Mouse (Mus musculus) olfactory bulb, adult 2 months (tissue): ENCODE results near the gene 4930470P17Rik. TPM values are rescaled to one million over a fixed set of nuclear protein-coding genes. Genes with fewer than 3 reads are reported as not detected.
"Not testable (repeated sequence)": the region's sequence is repeated elsewhere in the genome, so short reads cannot be mapped to it uniquely, and the experiment has no call there.

Experiments
- H3K27ac ChIP-seq: fragments of 200-500 bp; 2 replicates; pipeline ENCODE4 v1.5.1; 2012; ENCODE audit warnings: low read depth, low read length; ENCODE audit not compliant: insufficient read depth
- H3K4me1 ChIP-seq: fragments of 200-500 bp; 2 replicates; pipeline ENCODE4 v1.6.1; 2012; ENCODE audit warnings: low read length; ENCODE audit not compliant: control insufficient read depth, insufficient read depth
- H3K4me3 ChIP-seq: fragments of 200-500 bp; 2 replicates; pipeline ENCODE4 v1.5.1; 2012; ENCODE audit warnings: mild to moderate bottlenecking, low read depth, low read length, moderate library complexity; ENCODE audit not compliant: insufficient read depth
- CTCF ChIP-seq: fragments of 200-500 bp; IDR thresholded peaks from 2 replicates; pipeline ENCODE4 v1.5.1; 2012; ENCODE audit warnings: low read depth, mild to moderate bottlenecking, low read length, moderate library complexity; ENCODE audit not compliant: insufficient read depth
- POLR2A ChIP-seq: fragments of 200-500 bp; IDR thresholded peaks from 2 replicates; pipeline ENCODE4 v1.6.1; 2012; ENCODE audit warnings: mild to moderate bottlenecking, low read depth, low read length, moderate library complexity; ENCODE audit not compliant: insufficient read depth
- WGBS: fragments of 180-500 bp; shearing (Covaris S2); methylation state at CpG from one replicate; pipeline ENCODE4 v1.1.7; 2018; 5-methylcytosine and 5-hydroxymethylcytosine counted together
- polyA plus RNA-seq: library from polyadenylated mRNA; stranded (reverse); fragments of >200 nt; gene quantifications from 2 replicates; pipeline ENCODE4 v1.2.4, GENCODE M21; 2012; ENCODE audit warnings: low replicate concordance; ENCODE audit not compliant: missing spikeins, insufficient read depth, insufficient read length

4930470P17Rik gene
- polyA plus RNA-seq, 1 experiment, result not detected

- TF ChIP-seq CTCF (no peak), POLR2A (no peak)
- Histone ChIP-seq H3K4me3 (no peak overlapping the region), H3K4me1 (no peaks in the 10 kb centered on the region), H3K27ac (no peak overlapping the region)
- 84% methylated on average over 11 of the region's 11 CpGs for WGBS
These were observed 28.7 kb upstream of the 4930470P17Rik start for GRCm38 (mm10) chr2:170630553-170630952.

- H3K27ac ChIP-seq, H3K4me1 ChIP-seq, H3K4me3 ChIP-seq: not testable (repeated sequence)
- 93% methylated on average over 11 of the region's 11 CpGs for WGBS
These were observed 26.2 kb upstream of the 4930470P17Rik start for GRCm38 (mm10) chr2:170627991-170628390.

DNA sequence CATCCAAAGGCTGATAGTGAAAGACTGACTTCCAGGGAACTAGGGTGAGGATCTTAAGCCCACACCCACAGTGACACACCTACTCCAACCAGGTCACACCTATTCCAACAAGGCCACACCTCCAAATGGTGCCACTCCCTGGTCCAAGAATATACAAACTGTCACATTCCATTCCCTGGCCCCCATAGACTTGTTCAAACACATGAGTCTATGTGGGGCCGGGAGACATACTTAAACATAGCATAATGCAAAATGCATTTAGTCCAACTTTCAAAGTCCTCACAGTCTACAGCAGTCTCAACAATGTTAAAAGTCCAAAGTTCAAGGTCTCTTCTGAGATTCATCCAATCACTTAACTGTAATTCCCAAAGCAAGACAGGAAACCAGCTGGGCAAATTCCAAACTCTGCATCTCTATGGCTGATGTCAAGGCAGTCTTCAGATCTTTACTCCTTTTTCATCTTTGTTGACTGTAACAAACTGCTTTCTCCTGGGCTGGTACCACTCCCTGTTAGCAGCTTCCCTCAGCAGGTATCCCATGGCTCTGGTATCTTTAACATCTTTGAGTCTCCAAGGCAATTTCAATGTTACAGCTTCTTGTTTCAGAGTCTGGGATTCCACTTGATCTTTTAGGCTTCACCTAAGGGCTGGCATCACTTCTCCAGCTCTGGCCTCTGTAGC lies 22.5 kb upstream of the 4930470P17Rik start:
- not testable (repeated sequence) for H3K27ac ChIP-seq, H3K4me1 ChIP-seq, H3K4me3 ChIP-seq
- 84% methylated on average over 1 of the region's 1 CpGs for WGBS

DNA sequence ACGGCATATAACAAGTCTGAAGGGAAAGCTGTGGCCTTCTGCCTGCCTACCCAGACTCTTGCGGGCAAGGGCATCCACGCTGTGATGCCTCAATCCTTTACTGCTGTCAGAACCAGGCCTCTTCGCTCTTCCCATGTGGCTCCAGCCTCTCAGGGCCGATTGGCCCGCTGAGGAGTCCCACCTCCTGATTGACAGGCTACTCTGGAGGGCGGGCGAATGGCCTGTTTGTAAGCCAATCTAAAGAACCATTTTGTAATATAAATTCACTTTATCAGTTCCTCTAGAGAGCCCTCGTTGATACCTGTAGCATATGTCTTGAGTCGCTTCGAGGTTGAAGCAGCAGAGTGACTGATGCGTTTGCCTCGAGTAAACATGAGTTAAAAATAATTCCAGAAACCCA lies 21.2 kb upstream of the 4930470P17Rik start:
- H3K4me1 ChIP-seq, result no peaks in the 10 kb centered on the region
- TF ChIP-seq POLR2A (no peak), CTCF (no peak)
- H3K27ac ChIP-seq, result no peak overlapping the region
- H3K4me3 ChIP-seq, result no peak overlapping the region
- 96% methylated on average over 13 of the region's 13 CpGs for WGBS

GRCm38 (mm10) chr2:170618862-170619492 lies 17.2 kb upstream of the 4930470P17Rik start:
- no peak overlapping the region for H3K27ac ChIP-seq
- TF ChIP-seq POLR2A (no peak), CTCF (no peak)
- H3K4me3 ChIP-seq, result no peak overlapping the region
- 44% methylated on average over 12 of the region's 12 CpGs for WGBS
- no peaks in the 10 kb centered on the region for H3K4me1 ChIP-seq

- WGBS, result 90% methylated on average over 5 of the region's 5 CpGs
- not testable (repeated sequence) for H3K27ac ChIP-seq, H3K4me3 ChIP-seq, H3K4me1 ChIP-seq
These were observed 10.0 kb upstream of the 4930470P17Rik start for GRCm38 (mm10) chr2:170611794-170612193.

GRCm38 (mm10) chr2:170601171-170601570 lies 646 bp downstream of the 4930470P17Rik start:
- Histone ChIP-seq H3K4me3 (no peak overlapping the region), H3K4me1 (no peaks in the 10 kb centered on the region), H3K27ac (no peak overlapping the region)
- no peak for TF ChIP-seq POLR2A
- TF ChIP-seq CTCF, result no peak
- 88% methylated on average over 5 of the region's 5 CpGs for WGBS

- H3K4me3 ChIP-seq, result no peak overlapping the region
- 31% methylated on average over 2 of the region's 2 CpGs for WGBS
- no peak for TF ChIP-seq CTCF
- TF ChIP-seq POLR2A, result no peak
- no peaks in the 10 kb centered on the region for H3K4me1 ChIP-seq
- no peak overlapping the region for H3K27ac ChIP-seq
These were observed 4.2 kb downstream of the 4930470P17Rik start for GRCm38 (mm10) chr2:170597586-170597985.

- no peaks in the 10 kb centered on the region for H3K4me1 ChIP-seq
- WGBS, result 0% methylated on average over 1 of the region's 1 CpGs
- H3K27ac ChIP-seq, result no peak overlapping the region
- no peak overlapping the region for H3K4me3 ChIP-seq
- no peak for TF ChIP-seq CTCF
- no peak for TF ChIP-seq POLR2A
These were observed 5.1 kb downstream of the 4930470P17Rik start for GRCm38 (mm10) chr2:170596726-170597125.

DNA sequence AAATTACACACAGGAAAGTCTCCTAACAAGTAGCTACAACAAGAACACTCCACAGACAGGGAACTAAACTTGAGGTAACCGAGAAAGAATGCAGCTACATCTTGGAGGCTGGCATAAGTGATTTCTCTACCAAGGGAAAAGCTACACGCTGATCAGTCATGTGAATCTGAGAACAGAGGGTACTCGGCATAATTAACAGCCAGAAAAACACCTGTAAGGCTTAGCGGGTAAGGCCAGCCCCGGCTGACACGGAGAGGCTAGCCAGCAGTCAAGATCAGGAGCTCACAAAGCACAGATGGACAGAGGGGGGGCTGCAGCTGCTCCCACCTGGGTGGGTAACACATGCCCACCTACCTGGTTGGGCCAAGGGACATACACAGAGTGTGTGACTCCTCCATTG lies 9.7 kb downstream of the 4930470P17Rik start:
- Histone ChIP-seq H3K27ac (no peak overlapping the region), H3K4me1 (no peaks in the 10 kb centered on the region), H3K4me3 (no peak overlapping the region)
- 90% methylated on average over 6 of the region's 6 CpGs for WGBS
- no peak for TF ChIP-seq CTCF
- no peak for TF ChIP-seq POLR2A
